Mouse (Mus musculus): Measurements from ENCODE around the gene Vti1a.

Vti1a gene

GRCm38 (mm10) chr19:55623605-55624004 is 307.5 kb downstream of the Vti1a start:
- no peak for DNase-seq (ENCODE audit: low read depth)

DNA sequence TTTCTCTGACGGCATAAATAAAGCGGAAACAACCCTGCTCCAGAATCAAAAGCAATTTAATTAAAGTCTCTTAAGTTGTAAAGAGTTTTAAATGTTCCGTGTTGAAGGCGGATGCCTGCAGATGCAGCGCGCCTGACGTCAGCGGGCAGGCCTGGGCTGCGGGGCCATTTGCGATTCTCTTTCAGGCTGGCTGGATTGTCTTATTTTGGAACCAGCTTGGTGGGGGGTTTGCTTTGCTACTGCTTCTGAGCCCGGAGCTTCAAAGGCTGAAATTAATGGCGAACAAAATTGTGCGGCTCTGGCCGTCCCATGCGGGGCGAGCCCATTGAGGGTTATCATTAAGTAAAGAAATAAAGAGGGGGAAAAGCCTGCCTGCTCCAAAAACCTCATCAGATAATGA is 310.4 kb downstream of the Vti1a start:
- no peak for DNase-seq (ENCODE audit: low read depth)

GRCm38 (mm10) chr19:55626952-55627351 is 310.9 kb downstream of the Vti1a start:
- no peak for DNase-seq (ENCODE audit: low read depth)

- DNase-seq (ENCODE audit: low read depth), result no peak
These were observed 319.4 kb downstream of the Vti1a start for GRCm38 (mm10) chr19:55635488-55635887.

DNA sequence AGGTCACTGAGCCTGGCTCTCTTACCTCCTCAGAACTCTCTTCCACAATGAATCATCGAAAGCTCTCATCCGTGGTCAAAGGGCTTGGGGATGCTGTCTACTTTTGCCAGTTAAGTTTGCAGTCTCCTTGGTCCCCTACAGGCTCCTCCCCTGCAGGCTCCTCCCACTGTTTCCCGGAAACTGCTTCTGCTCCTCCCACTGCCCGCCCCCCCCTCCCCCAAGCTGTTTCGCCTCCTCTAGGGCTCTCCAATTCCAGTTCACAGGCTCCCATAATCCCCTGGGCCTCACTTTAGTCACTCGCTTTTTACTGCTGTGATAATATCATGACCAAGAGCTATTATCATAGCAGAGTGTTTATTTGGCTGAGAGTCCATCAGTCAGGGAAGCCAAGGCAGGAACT is 324.2 kb downstream of the Vti1a start:
- no peak for DNase-seq (ENCODE audit: low read depth)

DNA sequence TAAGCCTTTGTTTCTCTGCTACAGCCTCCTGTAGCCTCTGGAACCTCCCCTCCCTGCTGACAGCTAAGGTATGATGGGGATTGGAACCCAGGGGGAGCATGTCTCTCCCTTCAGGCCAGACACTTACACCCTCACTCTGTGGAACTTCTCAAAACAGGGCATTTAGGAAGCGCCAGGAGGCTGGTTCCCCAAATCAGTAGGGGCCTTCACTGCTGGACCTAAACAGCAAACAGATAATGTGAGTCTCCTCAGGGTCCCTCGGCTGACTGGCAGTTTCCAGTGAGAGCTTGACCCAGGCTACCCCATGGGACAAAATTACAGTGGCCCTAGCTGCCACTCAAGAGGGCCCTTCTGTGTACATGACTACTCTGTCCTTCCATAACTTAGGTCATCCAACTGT is 325.8 kb downstream of the Vti1a start:
- no peak for DNase-seq (ENCODE audit: low read depth)

- no peak for DNase-seq (ENCODE audit: low read depth)
These were observed 326.3 kb downstream of the Vti1a start for GRCm38 (mm10) chr19:55642361-55642760.

GRCm38 (mm10) chr19:55643288-55643901 is 327.3 kb downstream of the Vti1a start:
- DNase-seq (ENCODE audit: low read depth), result peak; percentile 21

- no peak for DNase-seq (ENCODE audit: low read depth)
These were observed 327.8 kb downstream of the Vti1a start for GRCm38 (mm10) chr19:55643931-55644330.

DNA sequence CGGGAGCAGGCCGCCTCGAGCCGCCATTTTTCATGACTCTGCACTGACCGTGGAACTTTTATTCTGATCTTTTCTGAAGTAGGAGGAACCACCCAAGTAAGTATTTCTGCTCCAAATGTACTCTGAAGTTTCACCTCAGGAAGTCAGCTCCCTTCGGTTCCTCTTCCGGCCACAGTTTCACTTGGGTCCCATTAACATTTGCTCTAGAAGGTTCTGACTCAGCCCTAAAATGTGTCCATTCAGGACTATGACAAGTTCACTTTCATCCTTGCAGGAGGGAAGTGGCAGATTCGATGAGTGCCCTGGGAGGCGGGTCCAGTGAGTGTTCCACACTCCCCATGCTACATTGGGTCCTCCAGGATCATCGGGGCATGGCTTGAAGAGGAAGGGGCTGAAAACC is 333.3 kb downstream of the Vti1a start:
- DNase-seq (ENCODE audit: low read depth), result no peak

- DNase-seq (ENCODE audit: low read depth), result peak; percentile 36
These were observed 334.9 kb downstream of the Vti1a start for GRCm38 (mm10) chr19:55651017-55651416.

- no peak for DNase-seq (ENCODE audit: low read depth)
These were observed 336.7 kb downstream of the Vti1a start for GRCm38 (mm10) chr19:55652693-55653265.

- no peak for DNase-seq (ENCODE audit: low read depth)
These were observed 344.1 kb downstream of the Vti1a start for GRCm38 (mm10) chr19:55660165-55660564.

DNA sequence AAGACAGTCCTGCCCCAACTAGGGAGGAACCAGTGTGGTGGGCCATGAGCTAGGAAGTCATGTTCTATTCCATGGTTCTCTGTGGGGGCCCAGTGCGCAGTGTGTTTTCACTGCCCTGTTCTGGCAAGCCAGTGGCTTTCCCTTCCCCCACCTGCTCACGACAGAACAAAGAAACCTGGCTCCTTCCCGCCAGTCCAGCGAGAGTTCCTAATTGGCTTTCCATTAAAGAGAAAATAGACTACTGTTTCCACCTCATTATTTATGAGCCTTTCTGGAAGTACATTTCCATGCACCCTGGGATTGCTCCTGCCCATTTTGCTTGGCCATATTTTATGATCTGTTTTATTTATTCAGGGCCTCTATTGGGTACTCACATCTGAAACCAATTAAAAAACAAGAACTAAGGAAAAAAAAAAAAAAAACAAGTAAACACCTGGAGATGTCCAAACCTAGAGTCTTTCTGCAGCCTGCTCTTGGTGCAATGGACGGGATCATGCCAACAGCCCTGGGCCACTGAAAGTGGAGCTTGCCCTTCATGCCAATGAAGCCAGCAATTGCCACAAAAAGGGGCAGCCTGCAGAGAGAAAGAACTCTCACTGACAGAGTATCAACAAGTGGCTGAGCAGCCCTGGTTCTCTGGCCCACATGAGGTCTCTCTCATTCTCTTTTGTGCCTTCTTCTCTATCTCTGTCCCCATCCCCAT is 346.6 kb downstream of the Vti1a start:
- no peak for DNase-seq (ENCODE audit: low read depth)

DNA sequence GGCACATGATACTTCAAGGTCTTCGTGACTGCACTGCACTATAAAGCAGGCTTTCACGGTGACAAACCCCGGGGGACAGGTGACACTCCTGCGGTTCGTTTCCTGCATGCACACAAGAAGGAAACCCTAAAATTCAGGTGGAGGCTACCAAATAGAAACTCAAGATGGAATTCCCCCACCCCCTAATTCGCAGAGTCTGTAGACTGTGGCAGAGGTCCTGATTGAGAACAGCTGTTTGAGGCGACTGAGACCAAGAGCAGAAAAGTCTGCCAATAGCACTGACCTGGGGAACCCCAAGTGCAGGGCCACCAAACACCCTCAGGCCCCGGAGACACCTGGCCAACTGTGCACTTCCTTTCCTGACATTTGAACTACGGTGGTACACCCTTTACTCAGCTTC is 351.7 kb downstream of the Vti1a start:
- DNase-seq (ENCODE audit: low read depth), result no peak

- DNase-seq (ENCODE audit: low read depth), result no peak
These were observed 352.8 kb downstream of the Vti1a start for GRCm38 (mm10) chr19:55668896-55669295.

Measured in c-Kit-positive CD71-positive TER-119-negative erythroid progenitor cells, embryonic 14.5 days (primary cell).